Mouse (Mus musculus) C2C12 (cell line): ENCODE data around the gene Kctd13.

Experiments used
- CEBPB ChIP-seq: IDR thresholded peaks from one replicate; pipeline ENCODE4 v1.6.1; 2011; ENCODE audit warnings: low read depth, mild to moderate bottlenecking, control low read depth, moderate library complexity
- CTCF ChIP-seq: IDR thresholded peaks from one replicate; pipeline ENCODE4 v1.5.1; 2011; ENCODE audit not compliant: control insufficient read depth, insufficient read depth, insufficient read length
- FOSL1 ChIP-seq: IDR thresholded peaks from one replicate; pipeline ENCODE4 v1.8.0; 2011; ENCODE audit warnings: mild to moderate bottlenecking, low read length; ENCODE audit not compliant: poor library complexity, insufficient read depth, severe bottlenecking
- MAX ChIP-seq: IDR thresholded peaks from one replicate; pipeline ENCODE4 v1.6.1; 2011; ENCODE audit warnings: mild to moderate bottlenecking, control low read depth
- MYOD1 ChIP-seq: IDR thresholded peaks from one replicate; pipeline ENCODE4 v1.6.1; 2011; ENCODE audit warnings: low read depth; ENCODE audit not compliant: control insufficient read depth, insufficient read length
- MYOG ChIP-seq: IDR thresholded peaks from one replicate; pipeline ENCODE4 v1.6.1; 2011; ENCODE audit not compliant: control insufficient read depth, insufficient read length; ENCODE audit errors: extremely low read depth
- USF1 ChIP-seq: IDR thresholded peaks from one replicate; pipeline ENCODE4 v1.6.1; 2011; ENCODE audit warnings: low read depth, mild to moderate bottlenecking, control low read depth, moderate library complexity

- TF ChIP-seq MAX (no peak), CTCF (no peak), MYOD1 (no peak), CEBPB (no peak), USF1 (no peak), MYOG (no peak), FOSL1 (no peak)
These were observed 31.1 kb downstream of the Kctd13 start for GRCm38 (mm10) chr7:126959780-126960179.
